ENCODE assay signal across 20 mouse cellular contexts in the genomic region with DNA sequence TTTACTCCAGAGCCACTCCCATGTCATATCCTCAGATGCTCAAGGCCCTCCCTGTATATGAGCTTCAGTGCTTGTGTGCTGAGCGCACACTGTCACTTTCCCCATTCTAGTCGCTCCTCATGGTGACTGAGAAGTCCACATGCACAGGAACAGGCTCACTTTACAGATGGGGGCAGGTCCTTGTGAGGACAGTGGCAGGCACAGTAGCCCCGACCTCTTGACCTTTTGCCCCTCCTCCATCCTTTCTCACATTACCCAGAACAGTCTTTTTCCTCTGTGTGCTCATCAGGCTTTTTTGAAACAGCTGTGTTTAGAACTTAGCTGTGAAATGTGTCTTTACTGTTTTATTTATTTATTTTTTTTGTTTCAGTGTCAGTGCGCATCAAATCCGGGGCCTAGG.
"Had no signal": no experiment of that assay in that cellular context is flagged by ENCODE, and none has a peak within 500 bp of the region (broad histone marks: within the 10 kb centered on the region; RNA-seq: fewer than 3 reads in every experiment).

No protein-coding gene starts in this region.

- H3K4me2 ChIP-seq: limb, embryonic 12.5 days; limb, embryonic 15.5 days; liver, embryonic 11.5 days; lung, embryonic 14.5 days; midbrain, embryonic 13.5 days; neural tube, embryonic 13.5 days had no signal

- H3K9me3 ChIP-seq: limb, embryonic 12.5 days; limb, embryonic 15.5 days; midbrain, embryonic 10.5 days; midbrain, embryonic 13.5 days; neural tube, embryonic 13.5 days had no signal

- H3K4me1 ChIP-seq: limb, embryonic 12.5 days; limb, embryonic 15.5 days; midbrain, embryonic 10.5 days; midbrain, embryonic 13.5 days; neural tube, embryonic 13.5 days had no signal

- DNase-seq: kidney, adult 18-20 months; kidney, postnatal 36 days; layer of hippocampus, postnatal 36 days; liver, postnatal 0 days; lung, embryonic 14.5 days; thymus, adult 18-20 months; thymus, postnatal 14 days; thymus, postnatal 4 days had no signal

- H3K4me3 ChIP-seq: left cerebral cortex, adult 2 months; limb, embryonic 12.5 days; limb, embryonic 15.5 days; midbrain, embryonic 10.5 days; midbrain, embryonic 13.5 days; myocyte; neural tube, embryonic 13.5 days had no signal

- H3K9ac ChIP-seq: limb, embryonic 12.5 days; limb, embryonic 15.5 days; liver, embryonic 14.5 days; liver, postnatal 0 days; lung, embryonic 14.5 days; midbrain, embryonic 13.5 days; neural tube, embryonic 13.5 days had no signal

- ATAC-seq: liver, postnatal 0 days; lung, postnatal 0 days; midbrain, embryonic 13.5 days; midbrain, embryonic 16.5 days had no signal

- H3K27me3 ChIP-seq: limb, embryonic 12.5 days; limb, embryonic 15.5 days; midbrain, embryonic 13.5 days; neural tube, embryonic 13.5 days had no signal

- H3K27ac ChIP-seq: left cerebral cortex, adult 2 months; limb, embryonic 12.5 days; limb, embryonic 15.5 days; liver, embryonic 14.5 days; macrophage; midbrain, embryonic 10.5 days; midbrain, embryonic 13.5 days; neural tube, embryonic 13.5 days had no signal
